Mouse (Mus musculus): ENCODE measurements around the gene Zfp28.

Zfp28 gene

GRCm38 (mm10) chr7:6397996-6398975, 15.2 kb downstream of the Zfp28 start, which contains the start of gene Smim17:
Smim17 (plus strand) TSS chr7:6398715.
- peak; percentile 99 for ATAC-seq (ENCODE audit: low TSS enrichment)

GRCm38 (mm10) chr7:6410043-6410442, 26.9 kb downstream of the Zfp28 start, which contains the start of gene Gm20715:
Gm20715 (plus strand) TSS chr7:6410277.
- peak; percentile 69 for ATAC-seq (ENCODE audit: low TSS enrichment)

- ATAC-seq (ENCODE audit: low TSS enrichment), result no peak
Observed at GRCm38 (mm10) chr7:6414626-6415441, 31.7 kb downstream of the Zfp28 start.

GRCm38 (mm10) chr7:6415442-6415787, 32.3 kb downstream of the Zfp28 start:
- 0 out of 2 replicates have a peak, but pooled peaks have one; percentile 27 for ATAC-seq (ENCODE audit: low TSS enrichment)

- peak; percentile 81 for ATAC-seq (ENCODE audit: low TSS enrichment)
Observed at GRCm38 (mm10) chr7:6419894-6420293, 36.8 kb downstream of the Zfp28 start.

GRCm38 (mm10) chr7:6429381-6429780, 46.3 kb downstream of the Zfp28 start:
- ATAC-seq (ENCODE audit: low TSS enrichment), result no peak

GRCm38 (mm10) chr7:6430342-6430741, 47.2 kb downstream of the Zfp28 start:
- ATAC-seq (ENCODE audit: low TSS enrichment), result no peak

GRCm38 (mm10) chr7:6438388-6438787, 55.3 kb downstream of the Zfp28 start, which contains the start of gene Olfr1344:
Olfr1344 (plus strand) TSS chr7:6438688.
- no peak for ATAC-seq (ENCODE audit: low TSS enrichment)

GRCm38 (mm10) chr7:6441173-6441572, 58.1 kb downstream of the Zfp28 start:
- ATAC-seq (ENCODE audit: low TSS enrichment), result no peak

Data from frontal cortex, adult (tissue).